Mouse (Mus musculus) C2C12 (cell line): ENCODE results near the gene Cep135.

Experiments used
- CEBPB ChIP-seq: IDR thresholded peaks from one replicate; pipeline ENCODE4 v1.6.1; 2011; ENCODE audit warnings: low read depth, mild to moderate bottlenecking, control low read depth, moderate library complexity
- CTCF ChIP-seq: IDR thresholded peaks from one replicate; pipeline ENCODE4 v1.5.1; 2011; ENCODE audit not compliant: control insufficient read depth, insufficient read depth, insufficient read length
- FOSL1 ChIP-seq: IDR thresholded peaks from one replicate; pipeline ENCODE4 v1.8.0; 2011; ENCODE audit warnings: mild to moderate bottlenecking, low read length; ENCODE audit not compliant: poor library complexity, insufficient read depth, severe bottlenecking
- MAX ChIP-seq: IDR thresholded peaks from one replicate; pipeline ENCODE4 v1.6.1; 2011; ENCODE audit warnings: mild to moderate bottlenecking, control low read depth
- MYOD1 ChIP-seq: IDR thresholded peaks from one replicate; pipeline ENCODE4 v1.6.1; 2011; ENCODE audit warnings: low read depth; ENCODE audit not compliant: control insufficient read depth, insufficient read length
- MYOG ChIP-seq: IDR thresholded peaks from one replicate; pipeline ENCODE4 v1.6.1; 2011; ENCODE audit not compliant: control insufficient read depth, insufficient read length; ENCODE audit errors: extremely low read depth
- USF1 ChIP-seq: IDR thresholded peaks from one replicate; pipeline ENCODE4 v1.6.1; 2011; ENCODE audit warnings: low read depth, mild to moderate bottlenecking, control low read depth, moderate library complexity

DNA sequence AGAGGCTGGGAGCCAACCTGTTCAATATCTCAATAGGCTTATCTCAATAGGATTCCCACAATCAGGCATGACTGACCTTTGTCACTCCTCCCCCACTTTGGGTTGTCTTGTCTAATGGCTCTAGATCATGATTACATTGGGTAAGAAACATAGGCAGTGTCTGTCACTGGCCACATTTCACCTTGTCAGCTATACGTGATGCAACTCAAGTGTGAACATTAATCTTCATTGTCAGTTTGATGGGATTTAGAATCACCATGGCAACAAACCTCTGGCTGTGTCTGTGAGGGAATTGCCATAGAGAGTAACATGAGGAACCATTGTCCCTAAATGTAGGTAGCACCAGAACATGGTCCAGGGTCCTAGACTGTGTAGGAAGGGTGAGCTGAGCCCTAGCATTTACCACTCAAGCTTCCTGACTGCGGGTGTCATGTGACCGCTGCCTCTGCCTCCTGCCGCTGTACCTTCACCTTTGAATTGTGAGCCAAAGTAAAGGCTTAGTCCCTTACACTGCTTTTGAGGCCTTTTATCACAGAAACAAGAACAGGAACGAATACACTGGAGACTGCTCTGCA is 62.7 kb downstream of the Cep135 start:
- TF ChIP-seq CTCF (no peak), CEBPB (no peak), MAX (no peak), USF1 (no peak), MYOG (no peak), MYOD1 (no peak), FOSL1 (no peak)
